Mouse (Mus musculus): ENCODE measurements around the gene Tmem168.

DNA sequence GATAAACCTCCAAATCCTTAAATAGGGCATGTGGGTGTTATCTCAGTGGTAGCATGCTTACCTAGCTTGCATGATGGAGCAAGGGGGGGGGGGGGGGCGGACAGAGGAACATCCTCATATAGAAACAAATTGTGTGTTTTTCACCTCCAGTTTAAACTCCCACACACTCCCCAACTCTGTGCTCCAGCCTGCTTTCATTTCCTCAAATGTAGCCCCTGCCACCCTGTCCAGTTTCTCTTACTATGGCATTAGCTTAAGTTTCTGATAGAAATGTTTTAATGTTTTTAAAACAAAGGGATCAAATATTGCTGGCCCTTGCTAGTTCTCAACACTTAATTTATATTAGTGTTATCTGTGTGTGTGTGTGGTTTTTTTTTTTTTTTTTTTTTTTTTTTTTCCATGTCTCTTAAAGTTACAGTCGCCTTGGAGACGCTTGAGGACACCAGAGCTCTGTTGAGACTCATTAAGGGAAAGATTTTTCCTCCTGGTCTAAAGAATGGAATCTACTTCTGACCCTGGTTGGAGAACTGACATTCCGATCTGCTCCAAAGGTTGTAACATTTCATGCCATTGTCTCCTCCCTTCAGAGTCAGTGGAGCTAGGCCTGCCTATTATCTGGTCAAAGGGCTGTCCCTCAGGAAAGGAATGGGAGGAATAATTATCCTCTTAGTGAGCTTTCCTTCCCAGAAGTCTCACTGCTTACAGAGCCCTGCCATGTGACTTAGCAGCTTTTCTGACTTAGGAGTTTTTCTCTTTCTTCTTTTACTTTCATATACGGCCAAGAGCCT, 1.6 kb upstream of the Tmem168 start:
- TF ChIP-seq GATA1 (IDR thresholded peaks at IDR 0.05; ENCODE audit: low read length) (no peak), TAL1 (IDR thresholded peaks at IDR 0.05; ENCODE audit: low read length) (no peak)

Measured in erythroblast, embryonic 14.5 days (primary cell).